Mouse (Mus musculus): ENCODE data around the gene Cmtm4.
"Not testable (repeated sequence)": the region's sequence is repeated elsewhere in the genome, so short reads cannot be mapped to it uniquely, and the experiment has no call there.

Cmtm4 gene

GRCm38 (mm10) chr8:104334196-104334595 lies 61.4 kb downstream of the Cmtm4 start:
- DNase-seq: no peak

- DNase-seq: no peak
Measured at GRCm38 (mm10) chr8:104333786-104334185, 61.8 kb downstream of the Cmtm4 start.

- no peak for DNase-seq
Measured at GRCm38 (mm10) chr8:104332665-104333631, 62.7 kb downstream of the Cmtm4 start.

- not testable (repeated sequence) for DNase-seq
Measured at GRCm38 (mm10) chr8:104321930-104322329, 73.7 kb downstream of the Cmtm4 start, which contains the start of gene Cmtm2b. Gene Cmtm2b, plus strand, starts transcription at chr8:104322230.

- not testable (repeated sequence) for DNase-seq
Measured at GRCm38 (mm10) chr8:104321267-104321666, 74.3 kb downstream of the Cmtm4 start, which contains the start of gene Gm11020. Gene Gm11020, plus strand, starts transcription at chr8:104321567.

- no peak for DNase-seq
Measured at GRCm38 (mm10) chr8:104313311-104313710, 82.3 kb downstream of the Cmtm4 start.

GRCm38 (mm10) chr8:104312023-104312422 lies 83.6 kb downstream of the Cmtm4 start:
- not testable (repeated sequence) for DNase-seq

- not testable (repeated sequence) for DNase-seq
Measured at GRCm38 (mm10) chr8:104309441-104310155, 86.0 kb downstream of the Cmtm4 start, which contains the start of the genes Gm45711 and Cmtm1. Gene Gm45711, minus strand, starts transcription at chr8:104310081. Gene Cmtm1, minus strand, starts transcription at chr8:104310145.

GRCm38 (mm10) chr8:104308341-104308740 lies 87.3 kb downstream of the Cmtm4 start:
- not testable (repeated sequence) for DNase-seq

GRCm38 (mm10) chr8:104304962-104305361 lies 90.6 kb downstream of the Cmtm4 start:
- no peak for DNase-seq

GRCm38 (mm10) chr8:104302536-104302935 lies 93.1 kb downstream of the Cmtm4 start:
- not testable (repeated sequence) for DNase-seq

- DNase-seq: not testable (repeated sequence)
Measured at GRCm38 (mm10) chr8:104301577-104301976, 94.0 kb downstream of the Cmtm4 start.
